Mouse (Mus musculus): ENCODE results near the gene Cd2. TPM values are rescaled to one million over a fixed set of nuclear protein-coding genes. Genes with fewer than 3 reads are reported as not detected.

Gene Cd2
- total RNA-seq, 2 experiments from 2014 or later = 0.65 to 3.2 TPM

- no peak for DNase-seq
- intact Hi-C loops (cut with DNase I) = no loop called here
Observed at GRCm38 (mm10) chr3:101235321-101235720, 52.4 kb downstream of the Cd2 start.

GRCm38 (mm10) chr3:101233424-101233823 lies 54.3 kb downstream of the Cd2 start:
- intact Hi-C loops (cut with DNase I) = no loop called here
- no peak for DNase-seq

GRCm38 (mm10) chr3:101232570-101232969 lies 55.2 kb downstream of the Cd2 start:
- intact Hi-C loops (cut with DNase I) = no loop called here
- no peak for DNase-seq

GRCm38 (mm10) chr3:101230201-101230600 lies 57.5 kb downstream of the Cd2 start:
- no peak for DNase-seq
- intact Hi-C loops (cut with DNase I) = no loop called here

GRCm38 (mm10) chr3:101229551-101229930 lies 58.2 kb downstream of the Cd2 start:
- DNase-seq = no peak
- intact Hi-C loops (cut with DNase I) = no loop called here

- intact Hi-C loops (cut with DNase I) = no loop called here
- no peak for DNase-seq
Observed at GRCm38 (mm10) chr3:101228868-101229550, 58.7 kb downstream of the Cd2 start.

- no peak for DNase-seq
- intact Hi-C loops (cut with DNase I) = no loop called here
Observed at GRCm38 (mm10) chr3:101228066-101228465, 59.7 kb downstream of the Cd2 start.

Other genes starting within 250 kb of the Cd2 start
- gene Ptgfrn, start 177.7 kb downstream of the Cd2 start, total RNA-seq (2021) = 10 to 100 TPM; 48.9 to 49.4 TPM
- 10 to 100 TPM; 14.9 to 16.8 TPM for gene Igsf3, start 89.1 kb upstream of the Cd2 start, total RNA-seq (2021)

All from heart, postnatal 14 days (tissue).